Mouse (Mus musculus): ENCODE measurements around the gene Dtx3. TPM values are rescaled to one million over a fixed set of nuclear protein-coding genes. Genes with fewer than 3 reads are reported as not detected.
A peak's percentile ranks its signal among the peaks of the same experiment; 100 is the strongest.

The Dtx3 gene
- polyA plus RNA-seq, 1 experiment from 2014 or later, result 155 TPM

DNA sequence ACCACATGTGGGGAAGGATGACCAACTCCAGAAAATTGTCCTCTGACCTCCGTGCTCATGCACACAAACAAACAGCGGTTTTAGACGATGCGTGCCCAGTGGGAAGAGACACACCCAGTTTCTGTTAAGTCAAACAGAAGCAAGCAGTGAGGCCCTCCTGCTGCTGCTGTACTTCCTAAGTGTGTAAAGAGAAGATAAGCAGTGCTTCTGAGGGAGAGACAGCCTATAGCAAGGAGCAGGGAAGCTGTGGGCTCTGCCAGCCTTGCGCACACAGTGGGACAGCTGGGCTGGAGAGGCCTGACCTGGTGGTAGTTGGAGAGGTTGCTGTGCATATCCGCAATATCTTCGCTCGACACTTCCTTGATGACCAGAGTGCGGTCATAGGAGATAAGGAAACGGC is 9.8 kb upstream of the Dtx3 start:
- no peaks in the 10 kb centered on the region for H3K27me3 ChIP-seq
- no peak for ATAC-seq
- POLR2A ChIA-PET, result no interaction called here
- in situ Hi-C loops (cut with MboI; ENCODE audit: low pct_unique_long_range_greater_than_20kb), result no loop called here
- no peak for DNase-seq (ENCODE audit: low read depth, low spot score)
- TF ChIP-seq CTCF (IDR thresholded peaks at IDR 0.05), result no peak
- CTCF ChIA-PET, result no interaction called here

DNA sequence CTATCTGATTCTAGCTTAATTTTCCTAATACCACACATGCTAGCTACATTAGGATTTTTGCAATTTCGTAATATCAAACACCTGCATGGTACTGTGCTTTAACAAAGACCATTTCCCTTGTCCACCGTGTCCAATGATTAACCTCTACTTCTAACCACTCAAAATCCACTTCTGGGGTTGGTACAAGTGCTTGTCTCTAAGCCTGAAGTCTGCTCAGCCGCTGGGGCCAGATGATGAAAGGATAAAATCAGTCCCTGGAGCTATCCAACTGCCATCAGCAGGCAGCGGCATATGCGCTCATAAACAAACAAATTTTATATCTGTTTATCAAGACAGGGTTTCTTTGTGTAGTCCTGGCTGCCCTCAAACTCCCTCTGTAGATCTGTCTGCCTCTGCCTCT is 9.1 kb upstream of the Dtx3 start:
- DNase-seq (ENCODE audit: low read depth, low spot score) (no peak), ATAC-seq (no peak)
- ChIA-PET CTCF (interaction anchor here (1.0 kb wide), 1 partner anchor 24 kb away, joined by 3 read pairs; no protein-coding TSS in a partner anchor), POLR2A (no interaction called here)
- H3K27me3 ChIP-seq, result no peaks in the 10 kb centered on the region
- in situ Hi-C loops (cut with MboI; ENCODE audit: low pct_unique_long_range_greater_than_20kb), result no loop called here
- no peak for TF ChIP-seq CTCF (IDR thresholded peaks at IDR 0.05)

DNA sequence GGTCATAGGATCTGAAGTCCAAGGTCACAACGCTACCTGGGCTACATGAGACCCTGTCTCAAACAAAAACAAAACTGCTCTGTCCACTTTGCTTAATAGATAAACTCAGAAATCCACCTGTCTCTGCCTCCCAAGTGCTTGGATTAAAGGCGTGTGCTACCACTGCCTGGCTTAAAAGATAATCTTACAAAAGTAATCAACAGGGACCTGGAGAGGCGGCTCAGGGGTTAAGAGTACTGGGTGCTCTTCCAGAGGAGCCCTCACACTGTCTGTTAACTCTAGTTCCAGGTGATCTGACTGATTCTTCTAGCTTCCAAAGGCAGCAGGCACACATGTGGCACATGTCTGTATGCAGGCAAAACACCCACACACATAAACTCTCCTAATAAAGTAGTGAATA is 7.6 kb upstream of the Dtx3 start:
- H3K27me3 ChIP-seq, result no peaks in the 10 kb centered on the region
- ChIA-PET POLR2A (no interaction called here), CTCF (no interaction called here)
- in situ Hi-C loops (cut with MboI; ENCODE audit: low pct_unique_long_range_greater_than_20kb), result no loop called here
- ATAC-seq (no peak), DNase-seq (ENCODE audit: low read depth, low spot score) (no peak)
- TF ChIP-seq CTCF (IDR thresholded peaks at IDR 0.05), result no peak

DNA sequence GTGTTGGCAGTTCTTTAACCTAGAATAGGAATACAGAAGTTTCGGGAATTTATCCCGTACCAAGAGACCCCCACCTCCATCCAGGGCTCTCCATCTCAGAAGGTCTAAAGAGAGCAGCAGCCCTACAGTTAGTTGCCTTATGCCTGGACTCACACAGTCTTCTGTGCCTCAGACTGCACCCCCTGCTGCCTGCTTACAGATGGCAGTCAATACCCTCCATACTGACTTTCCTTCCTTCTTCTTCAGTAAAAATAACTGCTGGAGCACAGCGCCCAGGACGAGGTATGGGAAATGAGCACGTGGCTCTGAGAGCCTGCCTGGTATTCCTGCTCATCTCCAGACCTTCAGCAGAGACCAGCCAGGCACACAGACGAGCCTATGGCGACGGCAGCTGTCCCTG is 4.8 kb upstream of the Dtx3 start:
- in situ Hi-C loops (cut with MboI; ENCODE audit: low pct_unique_long_range_greater_than_20kb), result no loop called here
- no peaks in the 10 kb centered on the region for H3K27me3 ChIP-seq
- POLR2A ChIA-PET, result interaction anchor here (1.1 to 2.1 kb wide), 2 partner anchors 10 to 140 kb away, joined by 3 to 4 read pairs; no protein-coding TSS in a partner anchor
- TF ChIP-seq CTCF (IDR thresholded peaks at IDR 0.05), result no peak
- DNase-seq (ENCODE audit: low read depth, low spot score), result no peak
- ATAC-seq, result no peak
- CTCF ChIA-PET, result no interaction called here

DNA sequence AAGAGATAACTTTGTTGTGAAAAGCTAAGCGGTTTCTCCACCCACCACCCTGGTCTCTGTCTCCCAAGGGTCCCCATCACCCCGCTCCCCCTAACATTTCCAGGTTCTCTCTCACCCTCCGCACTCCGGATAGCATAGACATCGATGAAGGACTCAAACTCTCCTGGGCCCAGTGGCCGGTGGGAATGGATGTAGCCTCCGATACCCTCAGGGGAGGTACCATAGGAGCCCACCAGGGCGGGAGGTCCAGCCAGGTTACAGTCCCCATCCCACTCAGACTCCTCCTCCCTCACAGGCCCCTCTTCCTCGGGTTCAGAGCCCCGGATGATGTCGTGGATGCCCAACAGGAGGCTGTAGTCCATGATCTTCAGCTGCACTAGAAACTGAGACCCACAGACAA is 3.9 kb upstream of the Dtx3 start:
- TF ChIP-seq CTCF (IDR thresholded peaks at IDR 0.05), result no peak
- no peaks in the 10 kb centered on the region for H3K27me3 ChIP-seq
- DNase-seq (ENCODE audit: low read depth, low spot score) (no peak), ATAC-seq (no peak)
- CTCF ChIA-PET, result interaction anchor here (1.1 kb wide), 1 partner anchor 9 kb away, joined by 3 read pairs; no protein-coding TSS in a partner anchor
- in situ Hi-C loops (cut with MboI; ENCODE audit: low pct_unique_long_range_greater_than_20kb), result no loop called here
- POLR2A ChIA-PET, result interaction anchor here (1.1 to 2.1 kb wide), 2 partner anchors 11 to 139 kb away, joined by 3 to 4 read pairs; no protein-coding TSS in a partner anchor

DNA sequence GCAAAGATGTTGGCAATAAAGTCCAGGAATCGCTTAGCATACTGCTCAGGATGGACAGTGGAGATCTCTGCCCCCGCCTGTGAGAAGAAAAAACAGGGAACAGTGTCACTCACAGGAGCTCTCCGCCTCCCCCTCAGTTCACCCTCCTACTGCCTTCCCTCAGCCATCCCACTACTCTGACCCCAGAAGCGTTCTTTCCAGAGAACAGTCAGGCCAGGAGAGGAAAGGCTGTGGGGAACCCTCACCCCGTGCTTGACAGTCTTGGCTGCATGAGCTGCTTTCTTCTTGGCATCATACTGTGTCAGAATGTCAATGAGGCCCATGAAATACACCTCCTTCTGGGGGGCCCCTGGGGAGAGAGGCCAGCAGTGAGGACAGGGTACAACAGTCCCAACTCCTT is 3.5 kb upstream of the Dtx3 start:
- ChIA-PET POLR2A (interaction anchor here (2.1 kb wide), 1 partner anchor 11 kb away, joined by 4 read pairs; no protein-coding TSS in a partner anchor), CTCF (interaction anchor here (1.1 to 1.2 kb wide), 2 partner anchors 10 to 21 kb away, joined by 3 read pairs; no protein-coding TSS in a partner anchor)
- in situ Hi-C loops (cut with MboI; ENCODE audit: low pct_unique_long_range_greater_than_20kb), result no loop called here
- H3K27me3 ChIP-seq, result no peaks in the 10 kb centered on the region
- TF ChIP-seq CTCF (IDR thresholded peaks at IDR 0.05), result no peak
- DNase-seq (ENCODE audit: low read depth, low spot score) (no peak), ATAC-seq (no peak)

DNA sequence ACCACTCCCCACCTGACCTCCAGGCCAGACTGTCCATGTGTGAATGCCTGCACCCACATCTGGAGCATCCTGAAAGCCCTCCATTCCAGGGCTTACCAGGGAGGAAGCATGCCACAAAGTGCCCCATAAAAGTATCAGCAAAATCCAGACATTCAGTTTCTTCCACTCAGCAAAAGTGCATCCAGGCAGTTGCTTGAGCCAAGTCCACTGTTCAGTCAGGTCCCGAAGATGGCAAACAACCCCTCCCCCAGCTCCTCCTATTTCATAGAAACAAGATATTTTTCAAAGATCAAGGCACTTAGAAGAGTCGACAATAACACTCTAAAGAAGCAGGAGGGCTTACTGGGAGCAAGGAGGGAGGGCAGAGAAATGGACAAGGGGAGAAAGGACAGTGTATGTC is 3.0 kb upstream of the Dtx3 start:
- ChIA-PET POLR2A (interaction anchor here (2.1 kb wide), 1 partner anchor 12 kb away, joined by 4 read pairs; no protein-coding TSS in a partner anchor), CTCF (interaction anchor here (1.1 to 1.2 kb wide), 2 partner anchors 10 to 22 kb away, joined by 3 read pairs; no protein-coding TSS in a partner anchor)
- in situ Hi-C loops (cut with MboI; ENCODE audit: low pct_unique_long_range_greater_than_20kb), result no loop called here
- ATAC-seq, result no peak
- no peak for DNase-seq (ENCODE audit: low read depth, low spot score)
- no peaks in the 10 kb centered on the region for H3K27me3 ChIP-seq
- no peak for TF ChIP-seq CTCF (IDR thresholded peaks at IDR 0.05)

DNA sequence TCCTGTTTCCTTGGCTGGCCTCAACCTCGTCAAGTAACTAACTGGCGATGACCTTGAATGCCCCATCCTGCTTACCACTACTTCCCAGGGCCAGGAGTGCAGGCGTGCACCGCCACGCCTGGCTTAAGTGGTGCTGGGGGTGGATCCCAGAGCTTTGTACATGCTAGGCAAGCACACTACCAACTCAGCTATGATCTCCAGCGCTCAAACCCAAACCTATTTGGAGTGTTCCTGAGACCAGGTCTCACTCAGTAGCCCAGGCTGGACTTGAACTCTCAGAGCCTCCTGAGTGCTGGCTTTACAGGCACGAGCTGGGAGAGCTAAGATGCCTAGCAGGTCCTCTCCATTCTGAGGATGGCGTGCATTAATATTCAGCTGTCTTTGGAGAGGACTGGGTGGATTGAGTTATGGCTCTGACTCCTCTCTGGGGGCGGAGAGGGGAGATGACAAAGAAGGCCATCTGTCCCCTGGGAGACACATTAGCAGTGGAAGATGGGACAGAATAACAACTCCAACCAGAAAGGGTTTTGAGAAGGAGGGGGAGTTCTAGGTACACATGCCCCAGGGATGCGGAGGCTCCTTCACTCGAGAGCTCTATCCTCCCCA is 2.1 kb upstream of the Dtx3 start:
- no peaks in the 10 kb centered on the region for H3K27me3 ChIP-seq
- no peak for TF ChIP-seq CTCF (IDR thresholded peaks at IDR 0.05)
- POLR2A ChIA-PET, result interaction anchor here (1.9 kb wide), 1 partner anchor 10 kb away, joined by 6 read pairs; no protein-coding TSS in a partner anchor
- DNase-seq (ENCODE audit: low read depth, low spot score), result no peak
- no peak for ATAC-seq
- CTCF ChIA-PET, result interaction anchor here (1.5 kb wide), 1 partner anchor 16 kb away, joined by 4 read pairs; no protein-coding TSS in a partner anchor
- in situ Hi-C loops (cut with MboI; ENCODE audit: low pct_unique_long_range_greater_than_20kb), result no loop called here

DNA sequence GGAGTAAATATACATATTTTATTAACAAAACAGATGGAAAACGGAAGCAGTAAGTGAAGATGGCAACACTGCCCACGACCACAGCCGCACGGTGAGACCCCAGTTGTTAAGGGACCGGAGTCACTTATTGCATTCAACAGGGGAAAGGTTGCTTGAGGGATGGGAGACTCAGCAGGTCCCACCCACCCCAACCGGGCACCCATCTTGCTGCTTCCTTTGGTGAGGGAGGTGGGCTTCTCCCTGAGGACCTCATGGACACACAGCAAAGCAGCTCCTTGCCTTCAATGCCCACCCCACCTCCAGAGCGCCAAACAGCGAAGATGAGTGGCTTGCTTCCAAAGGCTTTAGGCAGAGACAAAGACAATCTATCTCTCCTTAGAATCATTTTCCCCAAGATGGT is 1.6 kb upstream of the Dtx3 start:
- ChIA-PET POLR2A (interaction anchor here (1.9 kb wide), 1 partner anchor 9 kb away, joined by 6 read pairs; no protein-coding TSS in a partner anchor), CTCF (interaction anchor here (0.9 to 1.5 kb wide), 2 partner anchors 11 to 15 kb away, joined by 3 to 4 read pairs; no protein-coding TSS in a partner anchor)
- DNase-seq (ENCODE audit: low read depth, low spot score), result no peak
- ATAC-seq, result no peak
- TF ChIP-seq CTCF (IDR thresholded peaks at IDR 0.05), result no peak
- in situ Hi-C loops (cut with MboI; ENCODE audit: low pct_unique_long_range_greater_than_20kb), result no loop called here
- H3K27me3 ChIP-seq, result no peaks in the 10 kb centered on the region

DNA sequence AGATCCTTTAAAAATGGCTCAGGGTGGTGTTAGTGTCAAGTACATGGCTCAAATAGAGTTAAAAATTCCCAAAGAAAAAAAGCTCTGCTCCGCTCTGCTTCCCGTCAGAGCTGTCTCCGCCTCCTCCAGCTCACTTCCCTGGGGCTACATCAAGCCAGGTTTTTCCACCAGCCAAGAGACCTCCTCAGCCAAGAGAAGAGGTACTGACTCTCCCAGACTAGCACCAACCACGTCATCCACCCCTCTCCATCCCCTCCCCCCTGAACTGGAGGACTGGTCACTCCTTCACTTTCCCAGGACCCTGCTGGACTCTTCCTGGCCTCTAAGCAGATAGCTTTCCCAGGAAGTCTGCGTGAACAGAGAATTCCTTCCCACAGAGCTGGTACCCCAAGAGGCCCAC is 864 bp upstream of the Dtx3 start:
- DNase-seq (ENCODE audit: low read depth, low spot score), result peak; percentile 79
- H3K27me3 ChIP-seq, result no peaks in the 10 kb centered on the region
- peak; percentile 65 for ATAC-seq
- ChIA-PET POLR2A (interaction anchor here (0.5 to 1.9 kb wide), 3 partner anchors 9 to 45 kb away, joined by 3 to 6 read pairs (median 3); no protein-coding TSS in a partner anchor), CTCF (interaction anchor here (0.6 to 1.5 kb wide), 4 partner anchors 11 to 62 kb away, joined by 3 to 4 read pairs (median 4); no protein-coding TSS in a partner anchor)
- TF ChIP-seq CTCF (IDR thresholded peaks at IDR 0.05), result no peak
- in situ Hi-C loops (cut with MboI; ENCODE audit: low pct_unique_long_range_greater_than_20kb), result no loop called here
